Mouse (Mus musculus) G1E (cell line): Measurements from ENCODE around the gene Gna11.

Source experiments
- CTCF ChIP-seq: IDR thresholded peaks from 2 replicates; pipeline ENCODE4 v1.5.1; 2012; ENCODE audit warnings: low read depth, low read length, inconsistent platforms, mixed read lengths
- TAL1 ChIP-seq: conservative IDR thresholded peaks from 2 replicates; pipeline ENCODE4 v1.6.1; 2012; ENCODE audit warnings: low read depth, low read length, inconsistent platforms, mixed read lengths

GRCm38 (mm10) chr10:81569507-81570237 lies 24.7 kb upstream of the Gna11 start:
- TF ChIP-seq CTCF: no peak
- TF ChIP-seq TAL1: no peak
